Mouse (Mus musculus) ovary, postnatal 10 days (tissue): ENCODE results near the gene Cdr2l.
A peak's percentile ranks its signal among the peaks of the same experiment; 100 is the strongest.
"Not testable (repeated sequence)": the region's sequence is repeated elsewhere in the genome, so short reads cannot be mapped to it uniquely, and the experiment has no call there.

ENCODE experiments used
- DNase-seq: peaks from one replicate; pipeline ENCODE4 v3.0.0; 2022; ENCODE audit warnings: low spot score

Gene Cdr2l

DNA sequence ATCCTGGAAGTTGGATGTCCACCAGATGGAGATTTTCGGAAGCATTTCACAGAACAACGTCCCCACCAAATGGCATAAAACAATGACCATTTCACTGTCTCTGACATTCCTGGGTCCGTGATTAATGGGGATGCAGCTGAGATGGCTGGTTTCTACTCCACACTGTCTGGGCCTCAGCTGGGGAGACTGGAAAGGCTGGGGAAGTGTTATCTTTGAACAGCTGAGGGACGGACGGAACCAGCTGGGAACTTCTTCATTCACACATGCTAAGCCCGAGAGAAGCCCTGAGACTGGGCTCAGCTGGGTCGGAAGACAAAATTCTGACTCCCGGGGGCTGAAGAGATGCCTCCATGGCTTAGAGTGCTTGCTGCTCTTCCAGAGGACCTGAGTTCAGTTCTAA is 10.4 kb upstream of the Cdr2l start:
- no peak for DNase-seq

DNA sequence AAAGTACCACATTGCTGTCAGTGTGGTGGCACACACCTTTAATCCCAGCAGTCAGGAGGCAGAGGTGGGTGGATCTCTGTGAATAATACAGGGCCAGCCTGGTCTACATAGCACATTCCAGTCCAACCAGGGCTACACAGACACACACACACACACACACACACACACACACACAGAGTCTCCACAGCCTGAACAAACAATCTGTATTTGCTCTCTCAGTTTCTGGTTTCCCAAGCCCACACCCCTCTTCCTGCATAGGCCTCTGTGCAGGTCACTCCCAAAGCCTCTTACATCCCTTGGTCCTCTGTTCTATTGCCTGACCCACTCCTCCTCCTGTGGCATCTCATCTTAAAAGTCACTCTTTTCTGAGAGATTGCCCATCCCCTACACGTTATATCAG is 9.7 kb upstream of the Cdr2l start:
- no peak for DNase-seq

DNA sequence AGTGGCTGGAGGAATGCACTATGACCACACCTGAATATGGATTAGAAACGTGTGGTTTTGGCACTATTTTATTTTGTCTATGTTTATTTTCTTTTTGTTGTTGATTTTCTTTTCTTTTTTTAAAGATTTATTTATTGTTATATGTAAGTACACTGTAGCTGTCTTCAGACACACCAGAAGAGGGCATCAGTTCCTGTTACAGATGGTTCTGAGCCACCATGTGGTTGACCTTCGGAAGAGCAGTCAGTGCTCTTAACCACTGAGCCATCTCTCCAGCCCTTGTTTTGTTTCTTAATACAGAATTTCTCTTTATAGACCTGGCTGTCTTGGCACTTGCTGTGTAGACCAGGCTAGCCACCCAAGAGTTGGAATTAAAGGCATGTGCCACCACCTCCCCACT is 9.0 kb upstream of the Cdr2l start:
- DNase-seq, result no peak

DNA sequence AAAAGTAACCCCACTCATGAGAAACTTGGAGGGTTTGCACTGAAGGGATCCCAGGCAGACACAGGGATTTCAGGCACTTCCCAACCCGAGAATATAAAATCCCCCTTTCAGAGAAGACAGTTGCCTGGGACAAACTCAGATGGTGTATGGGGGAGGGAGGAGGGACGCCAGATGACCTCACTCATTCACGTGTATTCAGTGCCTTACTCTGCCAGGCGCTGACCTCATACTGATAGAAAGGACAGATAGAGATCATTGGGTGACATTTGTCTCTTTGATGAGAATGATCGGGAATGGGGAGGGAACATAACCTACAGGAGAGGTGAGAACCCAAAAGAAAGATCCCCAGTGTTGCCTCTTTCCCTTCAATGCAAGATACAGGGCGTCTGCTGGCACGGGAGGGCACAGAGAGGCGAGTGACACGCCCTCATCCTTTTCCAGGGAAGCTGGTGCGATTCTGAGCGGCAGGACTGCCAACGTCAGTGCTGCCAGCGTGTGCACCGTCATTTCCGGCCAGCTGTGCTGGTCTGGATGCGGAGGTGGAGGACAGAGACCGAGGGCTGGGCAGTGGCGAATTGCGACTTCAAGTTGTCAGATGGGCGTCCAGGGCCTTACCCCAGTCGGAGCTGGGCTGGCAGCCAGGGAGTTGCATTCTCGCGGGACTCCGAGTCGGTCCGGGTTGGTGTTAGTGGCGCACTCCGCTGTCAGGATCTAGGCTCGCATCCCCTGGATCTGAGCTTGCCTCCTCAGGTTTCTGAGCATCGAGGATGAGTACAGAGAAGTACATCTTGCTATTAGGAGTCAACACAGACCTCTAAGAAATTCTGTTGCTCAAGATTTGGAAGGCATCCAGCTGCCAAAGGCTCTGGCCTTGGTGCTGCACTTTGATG is 7.7 kb upstream of the Cdr2l start:
- DNase-seq, result no peak

DNA sequence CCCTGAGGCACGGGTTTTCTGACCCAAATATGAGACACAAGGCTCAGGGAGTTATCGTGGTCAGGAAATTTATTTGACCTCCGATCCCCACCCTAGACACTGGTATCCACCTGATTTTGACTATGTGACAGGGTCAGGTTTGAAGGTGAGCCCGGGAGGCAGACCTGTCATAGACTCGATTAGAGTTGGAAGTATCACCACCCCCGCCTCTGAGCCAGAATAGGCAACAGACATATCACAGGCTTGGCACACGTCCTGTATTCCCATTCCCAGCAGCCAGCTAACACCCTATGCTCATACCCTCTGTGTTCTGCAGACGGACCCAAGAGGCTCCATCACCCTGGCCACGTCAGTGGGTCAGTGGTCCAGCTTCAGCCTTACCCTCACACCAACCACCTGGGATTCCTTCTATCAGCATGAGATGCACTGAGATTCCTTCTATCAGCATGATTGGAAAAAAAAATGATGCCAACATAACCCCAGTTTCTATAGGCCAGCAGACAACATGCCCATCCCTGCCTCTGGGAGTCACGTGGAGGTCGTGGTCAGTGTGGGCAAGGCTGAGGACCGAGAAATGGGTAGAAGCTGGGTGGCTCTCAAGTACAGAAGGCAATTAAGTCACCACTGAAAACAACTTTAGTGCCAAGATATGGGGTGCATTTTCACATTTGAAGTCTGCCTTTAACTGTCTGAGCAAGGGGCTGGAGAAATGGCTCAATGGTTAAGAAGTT is 6.9 kb upstream of the Cdr2l start:
- no peak for DNase-seq

DNA sequence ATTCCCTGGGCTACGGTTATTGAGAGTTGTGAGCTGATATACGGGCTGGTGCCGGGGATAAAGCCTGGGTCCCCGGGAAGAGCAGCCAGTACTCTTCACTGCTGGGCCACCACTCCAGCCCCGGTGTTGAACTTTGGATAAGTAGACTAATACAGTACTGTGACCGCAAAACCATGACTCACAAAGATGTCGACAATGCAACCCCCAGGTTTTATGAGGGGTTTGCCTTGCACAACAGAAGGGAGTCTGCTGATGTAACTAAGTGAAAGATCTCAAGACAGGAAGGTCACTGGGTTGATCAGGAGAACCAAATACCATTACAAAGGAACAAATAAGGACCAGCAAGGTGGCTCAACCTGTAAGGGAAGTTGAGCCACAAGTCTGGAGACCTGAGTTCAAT is 5.0 kb upstream of the Cdr2l start:
- no peak for DNase-seq

DNA sequence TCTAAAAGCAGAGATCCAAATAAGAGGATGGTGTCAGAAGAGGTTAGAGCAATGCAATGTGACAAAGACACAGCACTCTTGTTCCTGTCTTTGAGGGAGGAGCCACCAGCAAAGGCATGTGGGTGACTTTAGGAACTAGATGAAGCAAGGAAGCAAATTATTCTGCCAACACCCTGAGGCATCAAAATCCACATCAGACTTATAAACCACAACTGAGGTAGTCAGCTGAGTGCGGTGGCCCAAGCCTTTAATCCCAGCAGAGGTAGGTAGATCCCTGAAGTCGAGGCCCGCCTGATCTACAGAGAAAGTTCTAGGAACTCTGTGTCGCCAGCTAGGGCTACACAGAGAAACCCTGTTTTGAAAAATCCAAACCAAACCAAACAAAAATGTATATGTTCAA is 4.5 kb upstream of the Cdr2l start:
- no peak for DNase-seq

DNA sequence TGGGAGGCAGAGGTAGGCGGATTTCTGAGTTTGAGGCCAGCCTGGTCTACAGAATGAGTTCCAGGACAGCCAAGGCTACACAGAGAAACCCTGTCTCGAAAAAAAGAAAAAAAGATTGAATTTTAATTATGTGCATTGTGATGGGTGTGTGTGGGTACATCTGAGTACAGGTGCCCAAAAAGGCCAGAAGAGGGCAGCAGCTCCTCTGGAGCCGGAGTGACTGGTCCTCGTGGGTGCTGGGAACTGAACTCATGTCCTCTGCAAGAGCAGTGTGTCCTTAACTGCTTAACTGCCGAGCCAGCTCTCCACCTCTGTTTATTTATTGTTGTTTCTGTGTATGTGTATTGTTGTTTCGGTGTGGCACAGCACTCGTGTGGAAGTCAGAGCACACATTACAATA is 3.9 kb upstream of the Cdr2l start:
- no peak for DNase-seq

DNA sequence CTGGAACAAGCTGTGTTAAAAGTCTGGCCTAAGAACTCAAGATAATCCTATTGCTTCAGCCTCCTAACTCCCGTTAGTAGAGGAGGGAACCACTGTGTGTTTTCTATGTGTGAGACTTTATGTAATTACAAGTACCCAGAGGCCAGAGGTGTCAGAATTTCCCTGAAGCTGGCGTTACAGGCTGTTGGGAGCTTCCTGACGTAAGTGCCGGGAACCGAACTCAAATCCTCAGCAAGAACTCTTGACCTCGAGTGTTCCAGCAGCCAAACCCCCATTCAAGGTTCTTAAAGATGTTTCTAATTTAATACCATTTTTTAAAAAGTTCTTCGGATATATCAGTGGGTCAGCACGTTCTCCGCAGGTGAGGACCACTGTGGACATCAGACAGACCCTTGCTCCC is 440 bp upstream of the Cdr2l start:
- no peak for DNase-seq

DNA sequence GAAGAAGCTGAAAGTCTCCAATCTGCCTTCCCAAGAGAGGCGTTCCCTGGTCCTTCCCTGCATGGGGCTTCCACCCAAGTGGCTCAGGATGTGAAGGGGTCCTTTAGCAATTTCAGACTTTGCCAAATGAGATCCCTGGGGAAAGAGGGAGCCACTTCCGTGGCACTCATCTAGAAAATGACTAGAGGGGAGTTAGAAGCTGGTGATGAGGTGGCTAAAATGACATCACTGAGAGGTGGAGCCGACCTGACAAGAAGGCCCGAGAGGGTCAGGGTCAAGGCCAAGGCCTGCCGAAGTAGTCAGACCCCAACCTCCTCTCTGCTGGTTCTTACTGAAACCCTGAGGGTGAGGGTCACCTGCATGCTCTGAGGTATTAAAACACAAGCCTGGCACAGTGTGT is 1.2 kb downstream of the Cdr2l start:
- DNase-seq, result no peak

DNA sequence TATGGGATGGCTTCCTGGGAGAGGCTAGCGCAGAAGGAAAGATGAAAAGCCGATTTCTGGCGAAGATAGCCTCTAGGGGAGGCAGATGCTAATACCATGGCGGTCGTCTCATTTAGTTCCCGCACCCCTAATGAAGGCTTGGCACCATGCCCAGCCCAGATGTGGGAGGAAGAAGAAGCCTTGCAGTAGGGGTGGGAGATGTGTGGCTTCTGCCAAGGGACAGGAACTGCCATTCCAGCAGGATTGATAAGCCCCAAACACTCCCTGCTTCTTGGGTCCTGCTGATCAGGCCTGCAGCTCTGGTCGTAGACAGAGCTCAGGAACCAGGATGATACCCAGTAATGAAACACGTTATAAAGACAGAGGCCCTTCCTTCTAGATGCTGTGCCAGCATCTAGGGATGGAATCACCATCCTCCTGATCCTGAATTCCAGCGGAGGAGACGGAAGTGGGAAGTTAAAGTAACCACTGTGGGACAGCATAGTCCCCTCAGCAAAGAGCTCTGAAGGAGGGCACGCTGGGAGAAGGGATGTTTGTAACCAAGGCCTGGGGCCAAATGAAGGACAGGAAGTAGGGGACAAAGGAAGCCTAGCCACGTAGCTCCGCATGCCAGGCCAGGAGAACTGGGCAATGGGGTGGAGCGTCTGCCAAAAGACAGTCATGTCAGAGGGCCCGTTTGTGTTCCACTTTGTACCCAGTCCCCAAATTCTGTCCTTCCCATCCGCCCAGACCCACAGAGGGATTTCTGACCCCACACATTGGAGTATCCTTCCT is 2.2 kb downstream of the Cdr2l start:
- DNase-seq, result no peak

DNA sequence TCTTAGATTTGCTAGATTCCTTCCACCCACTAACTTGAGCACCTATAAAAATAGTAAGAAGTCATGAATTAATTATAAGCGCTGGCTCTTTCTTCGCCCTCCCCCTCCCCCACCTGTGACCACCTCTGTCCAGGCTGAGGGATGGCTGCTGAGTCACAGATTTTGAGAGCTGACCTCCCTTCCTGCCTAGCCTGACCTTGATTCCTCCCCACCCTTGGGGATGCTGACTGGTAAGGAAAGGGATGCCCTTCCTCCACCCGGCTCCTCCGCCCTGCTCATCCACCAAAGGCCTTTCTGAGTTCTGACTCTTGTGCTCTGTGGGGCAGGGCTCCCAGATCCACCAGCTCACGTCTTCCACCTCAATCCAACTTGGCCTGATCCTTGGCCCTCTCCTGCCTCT is 2.9 kb downstream of the Cdr2l start:
- no peak for DNase-seq

DNA sequence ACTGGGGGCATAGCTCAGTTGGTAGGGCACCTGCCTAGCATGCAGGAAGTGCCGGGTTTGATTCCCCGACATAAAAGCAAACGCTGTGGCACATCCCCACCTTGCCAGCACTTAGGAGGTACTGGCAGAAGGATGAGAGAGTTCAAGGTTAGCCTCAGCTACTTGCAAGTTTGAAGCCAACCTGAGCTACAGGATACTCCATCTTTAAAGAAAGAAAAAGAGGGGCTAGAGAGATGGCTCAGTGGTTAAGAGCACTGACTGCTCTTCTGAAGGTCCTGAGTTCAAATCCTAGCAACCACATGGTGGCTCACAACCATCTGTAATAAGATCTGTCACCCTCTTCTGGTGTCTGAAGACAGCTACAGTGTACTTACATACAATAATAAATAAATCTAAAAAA is 5.1 kb downstream of the Cdr2l start:
- not testable (repeated sequence) for DNase-seq

DNA sequence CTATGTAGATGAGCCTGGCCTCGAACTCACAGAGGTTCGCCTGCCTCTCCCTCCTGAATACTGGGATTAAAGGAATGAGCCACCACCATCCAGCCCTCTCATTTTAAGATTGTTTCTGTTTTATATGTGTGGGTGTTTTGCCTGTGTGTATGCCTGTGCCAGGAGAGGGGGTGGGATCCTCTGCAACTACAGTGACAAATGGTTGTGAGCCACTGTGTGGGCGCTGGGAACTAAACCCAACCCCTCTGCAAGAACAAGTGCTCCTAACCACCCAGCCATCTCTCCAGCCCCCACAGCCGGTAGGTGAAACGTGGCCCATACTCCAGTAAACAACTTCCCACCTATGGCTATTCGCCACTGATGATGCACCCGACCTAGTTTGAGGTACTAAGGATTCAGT is 9.6 kb downstream of the Cdr2l start:
- no peak for DNase-seq

DNA sequence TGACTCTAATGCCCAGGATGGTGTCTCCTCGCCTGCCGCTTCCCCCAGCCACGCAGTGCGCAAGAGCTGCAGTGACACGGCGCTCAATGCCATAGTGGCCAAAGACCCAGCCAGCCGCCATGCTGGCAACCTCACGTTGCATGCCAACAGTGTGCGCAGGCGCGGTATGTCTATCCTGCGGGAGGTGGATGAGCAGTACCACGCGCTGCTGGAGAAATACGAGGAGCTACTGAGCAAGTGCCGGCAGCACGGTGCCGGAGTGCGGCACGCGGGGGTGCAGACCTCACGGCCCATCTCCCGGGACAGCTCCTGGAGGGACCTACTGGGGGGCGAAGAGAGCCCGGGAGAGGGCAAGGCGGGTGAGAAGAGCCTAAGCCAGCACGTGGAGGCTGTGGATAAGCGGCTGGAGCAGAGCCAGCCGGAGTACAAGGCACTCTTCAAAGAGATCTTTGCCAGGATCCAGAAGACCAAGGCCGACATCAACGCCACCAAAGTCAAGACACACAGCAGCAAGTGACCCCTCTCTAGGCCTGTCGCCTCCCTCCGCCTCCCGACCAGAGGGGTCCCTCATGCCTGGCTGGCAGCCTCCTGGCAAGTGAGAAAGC is 12.1 kb downstream of the Cdr2l start:
- no peak for DNase-seq

DNA sequence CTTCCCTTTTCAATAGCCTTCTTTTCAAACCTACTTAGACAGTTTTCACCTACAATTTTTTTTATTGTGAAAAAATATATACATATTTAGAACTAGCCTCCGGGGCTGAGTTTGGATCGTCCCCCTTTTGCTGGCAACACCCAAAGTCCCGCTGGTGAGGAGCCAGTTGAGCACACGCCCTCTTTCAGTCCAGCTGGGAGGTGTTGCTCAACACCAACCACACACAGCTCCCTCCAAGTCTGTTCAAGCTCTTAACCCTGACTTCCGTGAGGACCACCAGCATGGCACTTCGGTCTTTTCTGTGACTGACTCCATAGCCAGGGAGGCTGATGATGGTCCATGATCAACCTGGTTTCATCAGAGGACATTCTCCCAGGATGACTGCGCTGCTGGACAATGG is 16.4 kb downstream of the Cdr2l start:
- DNase-seq, result no peak

DNA sequence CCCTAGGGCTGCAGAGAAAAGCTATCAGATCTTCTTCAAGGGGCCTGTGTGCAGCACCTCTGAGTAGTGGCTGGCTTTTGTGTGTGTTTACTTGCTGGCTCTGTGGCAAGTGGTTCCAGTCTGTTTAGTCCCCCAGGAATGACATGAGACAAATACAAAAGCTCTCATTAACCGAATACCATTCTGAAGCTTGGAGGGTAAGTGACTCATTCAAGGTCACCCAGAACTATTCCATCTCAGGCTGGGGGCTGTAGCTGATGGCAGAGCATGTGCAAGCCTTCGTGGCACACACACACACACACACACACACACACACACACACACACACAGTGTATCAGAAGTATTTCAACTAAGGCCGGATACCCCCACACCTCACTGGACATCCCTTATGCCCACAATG is 18.4 kb downstream of the Cdr2l start:
- no peak for DNase-seq

DNA sequence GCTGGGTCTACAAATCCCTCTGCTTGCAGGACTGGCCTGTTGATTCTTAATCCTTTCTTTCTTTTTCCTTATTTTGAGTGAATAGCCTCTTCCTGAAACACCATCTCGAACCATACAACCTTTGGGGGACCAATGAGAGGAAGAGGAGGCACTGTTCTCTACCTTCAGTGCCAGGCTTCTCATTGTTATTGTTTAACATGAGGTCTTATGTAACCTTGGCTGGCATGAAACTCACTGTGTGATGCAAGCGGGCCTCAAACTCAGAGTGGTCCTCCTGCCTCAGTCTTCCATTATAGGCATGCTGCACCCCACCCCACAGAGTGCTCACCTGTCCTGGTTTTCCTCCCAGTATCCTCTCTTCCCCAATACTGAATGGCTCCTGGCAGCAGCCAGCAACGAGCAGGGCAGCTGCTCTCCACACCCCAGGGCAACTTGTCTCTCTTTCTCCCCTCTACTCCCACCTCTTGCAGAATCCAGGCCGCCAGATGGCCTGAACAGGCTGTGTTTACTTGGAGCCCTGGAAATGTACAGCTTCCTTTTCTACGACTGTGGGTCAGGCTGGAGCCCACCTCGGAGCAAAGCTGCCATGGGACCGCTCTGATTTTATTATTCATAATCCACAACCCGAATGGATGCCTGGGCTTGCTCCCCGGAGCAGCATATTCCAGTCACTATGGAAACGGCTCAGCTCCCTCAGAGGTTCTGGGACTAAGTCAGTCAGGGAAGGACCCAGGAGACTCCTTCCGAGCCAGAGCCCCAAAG is 19.1 kb downstream of the Cdr2l start:
- DNase-seq, result no peak

DNA sequence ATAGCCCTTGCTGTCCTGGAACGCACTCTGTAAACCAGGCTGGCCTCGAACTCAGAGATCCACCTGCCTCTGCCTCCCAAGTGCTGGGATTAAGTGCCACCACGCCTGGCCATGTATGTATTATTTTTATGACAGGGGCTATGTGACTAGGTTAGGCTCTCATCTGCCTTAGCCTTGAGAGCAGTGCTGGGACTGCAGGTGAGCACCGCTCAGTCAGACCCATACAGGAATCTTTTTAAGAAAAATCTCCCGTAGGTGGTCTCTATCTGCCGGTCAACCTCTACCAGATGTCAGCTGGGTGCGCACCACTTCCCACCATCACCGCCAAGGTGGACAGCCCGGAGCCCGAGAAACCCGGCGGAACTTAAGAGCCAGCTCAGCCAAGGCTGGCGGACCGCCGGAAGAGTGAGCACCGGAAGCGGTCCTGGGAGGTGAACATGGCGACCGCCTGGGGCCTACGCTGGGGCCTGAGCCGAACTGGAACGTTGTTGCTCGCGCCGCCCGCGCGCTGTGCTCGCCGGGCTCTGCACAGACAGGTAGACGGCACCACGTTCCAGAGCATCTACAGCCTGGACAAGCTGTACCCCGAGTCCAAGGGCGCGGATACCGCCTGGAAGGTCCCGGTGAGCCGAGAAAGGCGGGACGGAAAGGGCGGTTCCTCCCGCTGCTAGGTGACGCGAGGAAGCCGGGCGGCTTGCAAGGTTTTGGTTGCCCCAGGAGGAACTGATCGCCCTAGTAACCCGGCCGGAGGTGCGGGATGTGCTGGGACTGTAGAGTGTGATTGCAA is 21.8 kb downstream of the Cdr2l start, which contains the start of gene Mrpl58:
Gene Mrpl58, plus strand, starts transcription at position 415 of the 787 bp plus-strand sequence.
- DNase-seq, result peak; percentile 73

DNA sequence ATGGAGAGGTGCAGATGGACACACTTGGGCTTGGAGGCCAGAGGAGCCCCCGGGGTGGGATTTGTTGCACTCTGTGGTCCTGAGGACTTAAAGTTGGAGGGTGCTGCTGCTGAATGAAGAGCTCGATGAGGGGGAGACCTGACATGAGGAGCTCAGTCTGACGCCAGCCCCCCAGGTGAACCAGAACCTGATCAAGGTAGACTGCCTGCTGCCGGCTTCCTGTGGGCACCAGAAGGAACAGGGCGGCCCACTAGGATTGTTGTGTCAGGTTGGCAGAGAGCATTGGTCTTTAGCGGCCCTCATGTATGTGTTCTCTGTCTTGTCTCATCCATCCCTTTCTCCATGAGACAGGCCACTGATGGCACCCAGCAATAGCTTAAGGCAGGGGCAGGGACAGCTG is 24.0 kb downstream of the Cdr2l start:
- no peak for DNase-seq
